Mouse (Mus musculus): ENCODE measurements around the gene Tent5c.

GRCm38 (mm10) chr3:100474950-100475472, 14.1 kb downstream of the Tent5c start:
- no peak for TF ChIP-seq SMC3 (IDR thresholded peaks at IDR 0.05; ENCODE audit: low read depth, low read length)
- no peak for TF ChIP-seq RAD21 (IDR thresholded peaks at IDR 0.05; ENCODE audit: low read depth, low read length)
- TF ChIP-seq TBP (IDR thresholded peaks at IDR 0.05; ENCODE audit: low read depth, low read length), result no peak
- TF ChIP-seq UBTF (IDR thresholded peaks at IDR 0.05; ENCODE audit: borderline replicate concordance, insufficient read depth, low read depth, low read length), result no peak
- no peak for TF ChIP-seq ZKSCAN1 (IDR thresholded peaks at IDR 0.05; ENCODE audit: low read depth, low read length)
- TF ChIP-seq SIN3A (IDR thresholded peaks at IDR 0.05; ENCODE audit: low read length), result no peak

Data from MEL (cell line).